Mouse (Mus musculus): ENCODE measurements around the gene Cdr1. TPM values are rescaled to one million over a fixed set of nuclear protein-coding genes. Genes with fewer than 3 reads are reported as not detected.

The Cdr1 gene
- not detected in 2 replicates for polyA plus RNA-seq (2011; ENCODE audit: insufficient read depth, insufficient read length, low read depth, missing spikeins)

DNA sequence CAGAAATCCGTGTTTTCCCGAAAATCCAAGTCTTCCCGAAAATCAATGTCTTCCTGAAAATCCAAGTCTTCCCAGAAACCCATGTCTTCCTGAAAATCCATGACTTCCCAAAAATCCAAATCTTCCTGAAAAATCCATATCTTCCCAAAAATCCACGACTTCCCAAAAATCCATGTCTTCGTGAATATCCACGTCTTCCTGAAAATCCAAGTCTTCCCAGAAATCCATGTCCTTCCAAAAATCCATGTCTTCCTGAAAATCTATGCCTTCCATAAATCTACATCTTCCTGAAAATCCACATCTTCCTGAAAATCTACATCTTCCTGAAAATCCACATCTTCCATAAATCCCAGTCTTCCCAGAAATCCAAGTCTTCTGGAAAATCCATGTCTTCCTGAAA, at the start of gene Cdr1:
Gene Cdr1 (minus strand): TSS at position 101 of the 400 bp plus-strand sequence.
- H3K27ac ChIP-seq (ENCODE audit: insufficient read depth, low read length): no peak within 1 kb of the TSS
- H3K4me3 ChIP-seq (ENCODE audit: low read depth, low read length): no peak within 1 kb of the TSS
- no peaks in the 10 kb centered on the region for H3K4me1 ChIP-seq (ENCODE audit: control insufficient read depth, insufficient read depth, low read length)
- no peaks in the 10 kb centered on the region for H3K27me3 ChIP-seq (ENCODE audit: control insufficient read depth, insufficient read depth, low read length, poor library complexity, severe bottlenecking)
- H3K9ac ChIP-seq (ENCODE audit: low read depth, poor library complexity, severe bottlenecking): no peak within 1 kb of the TSS
- H3K9me3 ChIP-seq (replicated peaks; ENCODE audit: control insufficient read depth, insufficient read depth, low read length, poor library complexity, severe bottlenecking): 0 out of 2 replicates have a peak, but pooled peaks cover 2% of the 10 kb centered on the region
- H3K36me3 ChIP-seq (ENCODE audit: control insufficient read depth, insufficient read depth, low read length, poor library complexity, severe bottlenecking): no peaks in the 10 kb centered on the region
- TF ChIP-seq EP300 (IDR thresholded peaks at IDR 0.05; ENCODE audit: insufficient read depth, low read depth, low read length) (no peak), CTCF (IDR thresholded peaks at IDR 0.05; ENCODE audit: low read depth, low read length) (no peak), POLR2A (IDR thresholded peaks at IDR 0.05; ENCODE audit: insufficient read depth, low read length) (no peak)

DNA sequence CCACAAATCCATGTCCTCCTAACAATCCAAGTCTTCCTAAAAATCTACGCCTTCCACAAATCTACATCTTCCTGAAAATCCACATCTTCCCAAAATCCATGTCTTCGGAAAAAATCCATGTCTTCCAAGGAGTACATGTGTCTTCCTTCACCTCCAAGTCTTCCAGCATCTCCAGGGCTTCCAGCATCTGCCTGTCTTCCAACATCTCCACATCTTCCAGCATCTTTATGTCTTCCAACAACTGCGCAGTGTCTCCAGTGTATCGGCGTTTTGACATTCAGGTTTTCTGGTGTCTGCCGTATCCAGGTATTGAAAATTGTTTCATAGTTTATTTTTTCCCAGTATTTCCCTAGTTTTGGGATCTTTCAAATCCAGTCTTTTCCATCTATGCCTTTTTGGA, 511 bp upstream of the Cdr1 start:
- TF ChIP-seq CTCF (IDR thresholded peaks at IDR 0.05; ENCODE audit: low read depth, low read length) (no peak), POLR2A (IDR thresholded peaks at IDR 0.05; ENCODE audit: insufficient read depth, low read length) (no peak), EP300 (IDR thresholded peaks at IDR 0.05; ENCODE audit: insufficient read depth, low read depth, low read length) (no peak)
- H3K27me3 ChIP-seq (ENCODE audit: control insufficient read depth, insufficient read depth, low read length, poor library complexity, severe bottlenecking): no peaks in the 10 kb centered on the region
- H3K27ac ChIP-seq (ENCODE audit: insufficient read depth, low read length): no peak overlapping the region
- no peaks in the 10 kb centered on the region for H3K36me3 ChIP-seq (ENCODE audit: control insufficient read depth, insufficient read depth, low read length, poor library complexity, severe bottlenecking)
- no peak overlapping the region for H3K4me3 ChIP-seq (ENCODE audit: low read depth, low read length)
- 0 out of 2 replicates have a peak, but pooled peaks cover 2% of the 10 kb centered on the region for H3K9me3 ChIP-seq (replicated peaks; ENCODE audit: control insufficient read depth, insufficient read depth, low read length, poor library complexity, severe bottlenecking)
- H3K9ac ChIP-seq (ENCODE audit: low read depth, poor library complexity, severe bottlenecking): no peak overlapping the region
- H3K4me1 ChIP-seq (ENCODE audit: control insufficient read depth, insufficient read depth, low read length): no peaks in the 10 kb centered on the region

DNA sequence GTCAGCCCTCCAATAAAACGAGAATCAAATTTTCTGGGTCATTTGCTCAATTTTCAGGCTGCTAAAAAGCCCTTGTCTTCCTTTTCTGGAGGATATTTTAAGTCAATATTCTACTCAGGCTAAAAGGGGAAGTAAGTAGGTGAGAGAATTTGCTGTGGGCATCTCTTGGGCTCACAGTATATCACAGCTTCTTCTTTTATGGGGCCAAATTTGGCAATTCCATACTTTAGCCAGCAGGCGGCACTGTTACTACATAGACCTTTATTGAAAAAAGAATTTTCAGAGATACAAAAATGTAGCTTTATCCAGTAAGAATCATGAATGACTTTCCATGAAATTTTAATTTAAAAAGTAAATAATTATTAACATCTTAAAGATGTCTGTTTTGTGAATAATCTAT, 18.8 kb downstream of the Cdr1 start:
- Histone ChIP-seq H3K27ac (ENCODE audit: insufficient read depth, low read length) (no peak overlapping the region), H3K27me3 (ENCODE audit: control insufficient read depth, insufficient read depth, low read length, poor library complexity, severe bottlenecking) (no peaks in the 10 kb centered on the region)

DNA sequence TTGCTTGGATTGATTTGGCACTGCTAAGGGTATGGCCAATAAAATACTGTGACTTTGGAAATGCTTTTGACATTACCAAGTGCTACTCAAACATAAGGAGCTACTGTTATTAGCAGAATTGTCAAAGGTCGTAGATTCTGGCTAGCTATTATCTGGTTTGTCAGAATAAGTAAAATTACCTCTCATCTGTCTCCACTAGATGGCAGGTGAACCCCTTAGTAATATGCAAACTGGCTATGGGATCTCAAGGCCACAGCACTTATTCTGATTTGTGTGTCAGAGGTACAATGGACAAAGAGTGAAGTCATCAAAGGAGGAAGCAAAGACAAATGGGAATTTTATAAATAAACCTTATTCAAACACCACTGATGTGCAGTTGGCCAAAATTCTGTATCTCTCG, 24.1 kb downstream of the Cdr1 start:
- TF ChIP-seq EP300 (IDR thresholded peaks at IDR 0.05; ENCODE audit: insufficient read depth, low read depth, low read length): no peak
- TF ChIP-seq CTCF (IDR thresholded peaks at IDR 0.05; ENCODE audit: low read depth, low read length): no peak
- no peak for TF ChIP-seq POLR2A (IDR thresholded peaks at IDR 0.05; ENCODE audit: insufficient read depth, low read length)
- H3K9me3 ChIP-seq (replicated peaks; ENCODE audit: control insufficient read depth, insufficient read depth, low read length, poor library complexity, severe bottlenecking): no peaks in the 10 kb centered on the region

More for the DNA sequence above, 18.8 kb downstream of the Cdr1 start:
- H3K9me3 ChIP-seq (replicated peaks; ENCODE audit: control insufficient read depth, insufficient read depth, low read length, poor library complexity, severe bottlenecking): no peaks in the 10 kb centered on the region
- H3K4me1 ChIP-seq (ENCODE audit: control insufficient read depth, insufficient read depth, low read length): no peaks in the 10 kb centered on the region
- no peak overlapping the region for H3K4me3 ChIP-seq (ENCODE audit: low read depth, low read length)
- TF ChIP-seq CTCF (IDR thresholded peaks at IDR 0.05; ENCODE audit: low read depth, low read length) (no peak), EP300 (IDR thresholded peaks at IDR 0.05; ENCODE audit: insufficient read depth, low read depth, low read length) (no peak), POLR2A (IDR thresholded peaks at IDR 0.05; ENCODE audit: insufficient read depth, low read length) (no peak)
- H3K36me3 ChIP-seq (ENCODE audit: control insufficient read depth, insufficient read depth, low read length, poor library complexity, severe bottlenecking): no peaks in the 10 kb centered on the region
- H3K9ac ChIP-seq (ENCODE audit: low read depth, poor library complexity, severe bottlenecking): no peak overlapping the region

DNA sequence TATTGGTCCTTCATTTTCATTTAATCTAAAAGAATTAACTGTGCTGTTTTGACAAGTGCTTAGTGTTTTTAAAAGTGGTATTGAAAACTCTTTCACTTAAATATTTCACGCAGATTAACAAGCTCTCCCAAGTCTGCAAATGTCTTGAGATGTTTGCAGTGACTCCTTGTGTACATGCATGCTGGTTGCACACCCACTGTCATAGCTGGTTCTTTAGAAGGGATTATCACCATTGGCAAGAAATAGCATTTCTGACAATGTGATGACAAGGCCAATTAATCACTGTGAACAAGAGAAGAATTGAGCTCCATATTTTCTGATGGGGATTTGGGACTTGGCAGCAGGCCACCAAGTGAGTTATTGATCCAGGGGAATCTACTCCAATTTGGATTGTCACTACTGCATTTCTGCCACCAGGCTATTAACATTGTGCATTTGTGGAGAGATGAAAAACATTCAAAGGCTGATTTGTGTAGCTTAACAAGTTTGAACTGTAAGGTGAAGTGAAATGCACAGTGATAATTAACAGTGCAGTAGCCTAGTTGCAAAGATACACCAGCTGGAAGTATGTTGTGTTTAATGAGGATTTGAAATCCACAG, 30.6 kb downstream of the Cdr1 start:
- Histone ChIP-seq H3K36me3 (ENCODE audit: control insufficient read depth, insufficient read depth, low read length, poor library complexity, severe bottlenecking) (no peaks in the 10 kb centered on the region), H3K9ac (ENCODE audit: low read depth, poor library complexity, severe bottlenecking) (no peak overlapping the region), H3K27ac (ENCODE audit: insufficient read depth, low read length) (no peak overlapping the region), H3K27me3 (ENCODE audit: control insufficient read depth, insufficient read depth, low read length, poor library complexity, severe bottlenecking) (no peaks in the 10 kb centered on the region), H3K4me1 (ENCODE audit: control insufficient read depth, insufficient read depth, low read length) (no peaks in the 10 kb centered on the region), H3K9me3 (replicated peaks; ENCODE audit: control insufficient read depth, insufficient read depth, low read length, poor library complexity, severe bottlenecking) (no peaks in the 10 kb centered on the region), H3K4me3 (ENCODE audit: low read depth, low read length) (no peak overlapping the region)
- no peak for TF ChIP-seq EP300 (IDR thresholded peaks at IDR 0.05; ENCODE audit: insufficient read depth, low read depth, low read length)
- TF ChIP-seq CTCF (IDR thresholded peaks at IDR 0.05; ENCODE audit: low read depth, low read length): no peak
- no peak for TF ChIP-seq POLR2A (IDR thresholded peaks at IDR 0.05; ENCODE audit: insufficient read depth, low read length)

More for the DNA sequence above, 24.1 kb downstream of the Cdr1 start:
- Histone ChIP-seq H3K27me3 (ENCODE audit: control insufficient read depth, insufficient read depth, low read length, poor library complexity, severe bottlenecking) (no peaks in the 10 kb centered on the region), H3K4me3 (ENCODE audit: low read depth, low read length) (no peak overlapping the region), H3K27ac (ENCODE audit: insufficient read depth, low read length) (no peak overlapping the region), H3K36me3 (ENCODE audit: control insufficient read depth, insufficient read depth, low read length, poor library complexity, severe bottlenecking) (no peaks in the 10 kb centered on the region), H3K9ac (ENCODE audit: low read depth, poor library complexity, severe bottlenecking) (no peak overlapping the region), H3K4me1 (ENCODE audit: control insufficient read depth, insufficient read depth, low read length) (no peaks in the 10 kb centered on the region)

DNA sequence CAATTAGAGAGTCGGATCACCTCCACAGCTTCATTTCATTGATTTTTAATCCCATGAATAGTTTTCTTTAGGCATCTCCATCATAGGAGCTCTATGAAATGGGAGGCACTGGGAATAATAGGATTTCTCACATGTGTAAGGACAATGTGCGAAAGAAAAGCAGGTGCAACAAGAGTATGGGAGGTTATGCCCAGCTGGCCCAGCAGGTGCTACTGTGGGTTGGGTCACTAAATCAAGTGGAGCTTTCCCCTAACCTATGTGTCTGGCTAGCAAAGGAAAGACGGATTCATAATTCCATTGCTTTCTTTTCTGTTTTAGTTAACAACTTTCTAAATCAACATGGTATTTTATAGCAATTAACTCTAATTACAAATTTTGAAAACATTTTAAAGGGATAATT, 31.1 kb downstream of the Cdr1 start:
- Histone ChIP-seq H3K36me3 (ENCODE audit: control insufficient read depth, insufficient read depth, low read length, poor library complexity, severe bottlenecking) (no peaks in the 10 kb centered on the region), H3K27me3 (ENCODE audit: control insufficient read depth, insufficient read depth, low read length, poor library complexity, severe bottlenecking) (no peaks in the 10 kb centered on the region), H3K27ac (ENCODE audit: insufficient read depth, low read length) (no peak overlapping the region), H3K4me3 (ENCODE audit: low read depth, low read length) (no peak overlapping the region), H3K4me1 (ENCODE audit: control insufficient read depth, insufficient read depth, low read length) (no peaks in the 10 kb centered on the region), H3K9ac (ENCODE audit: low read depth, poor library complexity, severe bottlenecking) (no peak overlapping the region), H3K9me3 (replicated peaks; ENCODE audit: control insufficient read depth, insufficient read depth, low read length, poor library complexity, severe bottlenecking) (no peaks in the 10 kb centered on the region)
- no peak for TF ChIP-seq POLR2A (IDR thresholded peaks at IDR 0.05; ENCODE audit: insufficient read depth, low read length)

Data from ES-Bruce4 (cell line).